Mouse (Mus musculus): ENCODE results near the gene Abi3bp. TPM values are rescaled to one million over a fixed set of nuclear protein-coding genes. Genes with fewer than 3 reads are reported as not detected.

The Abi3bp gene
- polyA plus RNA-seq (2012; rRNA removed) (0.12 and 0.15 TPM in 2 replicates), polyA plus RNA-seq (2014; fragmentation: Nextera tagmentation; extraction: Ambion mirVana) (0.10 and 0.21 TPM in 2 replicates)

- Histone ChIP-seq H3K4me1 (replicated peaks; ENCODE audit: control insufficient read depth in 2 of 2, insufficient read depth in 2 of 2, low read length in 1 of 2) (no peaks in the 10 kb centered on the region), H3K9me3 (ENCODE audit: control insufficient read depth, low read length) (no peaks in the 10 kb centered on the region), H3K36me3 (replicated peaks; ENCODE audit: control insufficient read depth, insufficient read depth, low read depth) (no peaks in the 10 kb centered on the region), H3K4me2 (ENCODE audit: low read depth) (no peak within 1 kb of the TSS), H3K4me3 (ENCODE audit: insufficient read depth in 1 of 2, low read depth in 2 of 2, low read length in 2 of 2) (no peak within 1 kb of the TSS), H3K27ac (no peak within 1 kb of the TSS), H3K9ac (replicated peaks) (no peak within 1 kb of the TSS), H3K27me3 (ENCODE audit: control insufficient read depth, insufficient read depth, low read length) (no peaks in the 10 kb centered on the region)
- 33% methylated on average over 11 of the region's 11 CpGs for WGBS (ENCODE audit: insufficient replicate concordance)
- ATAC-seq (ENCODE audit: insufficient read depth) (no peak), DNase-seq (ENCODE audit: low read depth in 3 of 3, low spot score in 3 of 3) (no peak)
- TF ChIP-seq EP300 (IDR thresholded peaks at IDR 0.05; ENCODE audit: low read depth) = no peak
- TF ChIP-seq CTCF (IDR thresholded peaks at IDR 0.05; ENCODE audit: low read depth) = no peak
These were observed at the start of gene Abi3bp for GRCm38 (mm10) chr16:56477677-56478574. Gene Abi3bp (plus strand): TSS chr16:56477878.

GRCm38 (mm10) chr16:56435293-56436185 is 42.1 kb upstream of the Abi3bp start:
- Histone ChIP-seq H3K9ac (replicated peaks) (no peak overlapping the region), H3K4me3 (ENCODE audit: insufficient read depth in 1 of 2, low read depth in 2 of 2, low read length in 2 of 2) (no peak overlapping the region), H3K4me2 (ENCODE audit: low read depth) (no peak overlapping the region), H3K27ac (no peak overlapping the region), H3K9me3 (ENCODE audit: control insufficient read depth, low read length) (no peaks in the 10 kb centered on the region), H3K4me1 (replicated peaks; ENCODE audit: control insufficient read depth in 2 of 2, insufficient read depth in 2 of 2, low read length in 1 of 2) (no peaks in the 10 kb centered on the region), H3K27me3 (ENCODE audit: control insufficient read depth, insufficient read depth, low read length) (no peaks in the 10 kb centered on the region), H3K36me3 (replicated peaks; ENCODE audit: control insufficient read depth, insufficient read depth, low read depth) (no peaks in the 10 kb centered on the region)
- ATAC-seq (ENCODE audit: insufficient read depth) = no peak
- DNase-seq (ENCODE audit: low read depth in 3 of 3, low spot score in 3 of 3) = no peak
- 43% methylated on average over 4 of the region's 4 CpGs for WGBS (ENCODE audit: insufficient replicate concordance)
- TF ChIP-seq EP300 (IDR thresholded peaks at IDR 0.05; ENCODE audit: low read depth) (no peak), CTCF (IDR thresholded peaks at IDR 0.05; ENCODE audit: low read depth) (no peak)

GRCm38 (mm10) chr16:56440243-56440642 is 37.4 kb upstream of the Abi3bp start:
- no peak overlapping the region for H3K9ac ChIP-seq (replicated peaks)
- DNase-seq (ENCODE audit: low read depth in 3 of 3, low spot score in 3 of 3) = no peak
- H3K4me1 ChIP-seq (replicated peaks; ENCODE audit: control insufficient read depth in 2 of 2, insufficient read depth in 2 of 2, low read length in 1 of 2) = no peaks in the 10 kb centered on the region
- TF ChIP-seq EP300 (IDR thresholded peaks at IDR 0.05; ENCODE audit: low read depth) = no peak
- no peak for TF ChIP-seq CTCF (IDR thresholded peaks at IDR 0.05; ENCODE audit: low read depth)
- H3K4me3 ChIP-seq (ENCODE audit: insufficient read depth in 1 of 2, low read depth in 2 of 2, low read length in 2 of 2) = no peak overlapping the region
- 61% methylated on average over 4 of the region's 4 CpGs for WGBS (ENCODE audit: insufficient replicate concordance)
- H3K27ac ChIP-seq = no peak overlapping the region
- no peaks in the 10 kb centered on the region for H3K9me3 ChIP-seq (ENCODE audit: control insufficient read depth, low read length)
- H3K27me3 ChIP-seq (ENCODE audit: control insufficient read depth, insufficient read depth, low read length) = no peaks in the 10 kb centered on the region
- no peaks in the 10 kb centered on the region for H3K36me3 ChIP-seq (replicated peaks; ENCODE audit: control insufficient read depth, insufficient read depth, low read depth)
- no peak overlapping the region for H3K4me2 ChIP-seq (ENCODE audit: low read depth)
- no peak for ATAC-seq (ENCODE audit: insufficient read depth)

- no peak for DNase-seq (ENCODE audit: low read depth in 3 of 3, low spot score in 3 of 3)
- no peak overlapping the region for H3K4me2 ChIP-seq (ENCODE audit: low read depth)
- H3K4me1 ChIP-seq (replicated peaks; ENCODE audit: control insufficient read depth in 2 of 2, insufficient read depth in 2 of 2, low read length in 1 of 2) = no peaks in the 10 kb centered on the region
- no peak overlapping the region for H3K27ac ChIP-seq
- WGBS (ENCODE audit: insufficient replicate concordance) = 51% methylated on average over 5 of the region's 5 CpGs
- H3K9ac ChIP-seq (replicated peaks) = no peak overlapping the region
- no peaks in the 10 kb centered on the region for H3K9me3 ChIP-seq (ENCODE audit: control insufficient read depth, low read length)
- H3K4me3 ChIP-seq (ENCODE audit: insufficient read depth in 1 of 2, low read depth in 2 of 2, low read length in 2 of 2) = no peak overlapping the region
- no peak for ATAC-seq (ENCODE audit: insufficient read depth)
- no peaks in the 10 kb centered on the region for H3K27me3 ChIP-seq (ENCODE audit: control insufficient read depth, insufficient read depth, low read length)
- no peaks in the 10 kb centered on the region for H3K36me3 ChIP-seq (replicated peaks; ENCODE audit: control insufficient read depth, insufficient read depth, low read depth)
- TF ChIP-seq CTCF (IDR thresholded peaks at IDR 0.05; ENCODE audit: low read depth) = no peak
- TF ChIP-seq EP300 (IDR thresholded peaks at IDR 0.05; ENCODE audit: low read depth) = no peak
These were observed 36.6 kb upstream of the Abi3bp start for GRCm38 (mm10) chr16:56441113-56441512.

Measured in liver, embryonic 14.5 days (tissue).